Mouse (Mus musculus): Measurements from ENCODE around the gene Slc25a40.

DNA sequence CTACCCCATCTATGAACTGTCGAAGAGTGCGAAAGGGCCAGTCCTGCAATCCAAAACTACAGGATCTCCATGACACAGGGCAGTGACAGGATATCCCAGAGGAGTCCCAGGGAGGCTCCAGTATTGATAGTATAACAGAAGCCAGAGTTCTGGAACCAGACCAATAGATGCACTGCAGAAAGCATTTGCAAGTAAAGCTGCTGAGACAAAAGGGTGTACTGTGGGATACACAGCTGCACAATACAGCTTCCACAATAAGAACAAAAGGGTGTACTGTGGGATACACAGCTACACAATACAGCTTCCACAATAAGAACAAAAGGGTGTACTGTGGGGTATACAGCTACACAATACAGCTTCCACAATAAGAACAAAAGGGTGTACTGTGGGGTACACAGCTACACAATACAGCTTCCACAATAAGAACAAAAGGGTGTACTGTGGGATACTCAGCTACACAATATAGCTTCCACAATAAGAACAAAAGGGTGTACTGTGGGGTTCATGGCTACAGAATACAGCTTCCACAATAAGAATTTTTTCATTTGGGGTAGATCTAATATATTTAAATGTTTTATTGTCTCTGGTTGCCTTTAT is 66.1 kb downstream of the Slc25a40 start:
- no peak for TF ChIP-seq CTCF (IDR thresholded peaks at IDR 0.05; ENCODE audit: low read depth)
- TF ChIP-seq EP300 (IDR thresholded peaks at IDR 0.05; ENCODE audit: low read depth): no peak
